Mouse (Mus musculus): ENCODE measurements around the gene Irgm1. TPM values are rescaled to one million over a fixed set of nuclear protein-coding genes. Genes with fewer than 3 reads are reported as not detected.

Irgm1 gene
- 21.4 TPM for polyA plus RNA-seq (2014; fragmentation: Illumina TruSeq; extraction: RNeasy Lipid Tissue Mini Kit (QIAGEN cat#74804); ENCODE audit: low read depth, low replicate concordance)

GRCm38 (mm10) chr11:48871201-48871772 lies at the start of gene Irgm1:
Gene Irgm1 (minus strand): TSS chr11:48871683.

GRCm38 (mm10) chr11:48902021-48902420 lies 30.5 kb upstream of the Irgm1 start, which contains the start of gene Gm5431:
Gene Gm5431 (minus strand): TSS chr11:48902214.

GRCm38 (mm10) chr11:48825979-48826751 lies 45.3 kb downstream of the Irgm1 start, which contains the start of the genes Trim7 and Gm12184:
Gene Trim7 (plus strand): TSS chr11:48826140.
Gene Gm12184 (minus strand): TSS chr11:48826655.

GRCm38 (mm10) chr11:48816800-48817665 lies 54.5 kb downstream of the Irgm1 start, which contains the start of gene Trim41:
Gene Trim41 (minus strand): TSS chr11:48817353.

Other genes starting within 250 kb of the Irgm1 start
- 454 TPM for gene Rack1, start 71.4 kb downstream of the Irgm1 start, polyA plus RNA-seq (2014; fragmentation: Illumina TruSeq; extraction: RNeasy Lipid Tissue Mini Kit (QIAGEN cat#74804); ENCODE audit: low read depth, low replicate concordance)
- gene Trim41, start 54.3 kb downstream of the Irgm1 start, polyA plus RNA-seq (2014; fragmentation: Illumina TruSeq; extraction: RNeasy Lipid Tissue Mini Kit (QIAGEN cat#74804); ENCODE audit: low read depth, low replicate concordance): 20.6 TPM
- gene Trim7, start 45.5 kb downstream of the Irgm1 start, polyA plus RNA-seq (2014; fragmentation: Illumina TruSeq; extraction: RNeasy Lipid Tissue Mini Kit (QIAGEN cat#74804); ENCODE audit: low read depth, low replicate concordance): 30.1 TPM
- 9.5 TPM for gene Gm12184, start 45.0 kb downstream of the Irgm1 start, polyA plus RNA-seq (2014; fragmentation: Illumina TruSeq; extraction: RNeasy Lipid Tissue Mini Kit (QIAGEN cat#74804); ENCODE audit: low read depth, low replicate concordance)
- 0.58 TPM for gene Gm5431, start 30.5 kb upstream of the Irgm1 start, polyA plus RNA-seq (2014; fragmentation: Illumina TruSeq; extraction: RNeasy Lipid Tissue Mini Kit (QIAGEN cat#74804); ENCODE audit: low read depth, low replicate concordance)
- 2.5 TPM for gene Psme2b, start 74.5 kb upstream of the Irgm1 start, polyA plus RNA-seq (2014; fragmentation: Illumina TruSeq; extraction: RNeasy Lipid Tissue Mini Kit (QIAGEN cat#74804); ENCODE audit: low read depth, low replicate concordance)
- not detected for gene Olfr56, start 107.2 kb upstream of the Irgm1 start, polyA plus RNA-seq (2014; fragmentation: Illumina TruSeq; extraction: RNeasy Lipid Tissue Mini Kit (QIAGEN cat#74804); ENCODE audit: low read depth, low replicate concordance)
- gene 9930111J21Rik1, start 107.7 kb upstream of the Irgm1 start, polyA plus RNA-seq (2014; fragmentation: Illumina TruSeq; extraction: RNeasy Lipid Tissue Mini Kit (QIAGEN cat#74804); ENCODE audit: low read depth, low replicate concordance): 2.9 TPM
- 0.26 TPM for gene Gm12185, start 120.5 kb upstream of the Irgm1 start, polyA plus RNA-seq (2014; fragmentation: Illumina TruSeq; extraction: RNeasy Lipid Tissue Mini Kit (QIAGEN cat#74804); ENCODE audit: low read depth, low replicate concordance)
- 7.1 TPM for gene Tgtp1, start 122.5 kb upstream of the Irgm1 start, polyA plus RNA-seq (2014; fragmentation: Illumina TruSeq; extraction: RNeasy Lipid Tissue Mini Kit (QIAGEN cat#74804); ENCODE audit: low read depth, low replicate concordance)
- 6.3 TPM for gene 9930111J21Rik2, start 179.6 kb upstream of the Irgm1 start, polyA plus RNA-seq (2014; fragmentation: Illumina TruSeq; extraction: RNeasy Lipid Tissue Mini Kit (QIAGEN cat#74804); ENCODE audit: low read depth, low replicate concordance)
- 10.2 TPM for gene Tgtp2, start 192.5 kb upstream of the Irgm1 start, polyA plus RNA-seq (2014; fragmentation: Illumina TruSeq; extraction: RNeasy Lipid Tissue Mini Kit (QIAGEN cat#74804); ENCODE audit: low read depth, low replicate concordance)
- gene Ifi47, start 204.9 kb upstream of the Irgm1 start, polyA plus RNA-seq (2014; fragmentation: Illumina TruSeq; extraction: RNeasy Lipid Tissue Mini Kit (QIAGEN cat#74804); ENCODE audit: low read depth, low replicate concordance): 3.8 TPM
- 5.0 TPM for gene Olfr1396, start 243.2 kb upstream of the Irgm1 start, polyA plus RNA-seq (2014; fragmentation: Illumina TruSeq; extraction: RNeasy Lipid Tissue Mini Kit (QIAGEN cat#74804); ENCODE audit: low read depth, low replicate concordance)

Measured in heart, adult 10 weeks (tissue).